Mouse (Mus musculus) macrophage (primary cell): ENCODE data around the gene Pdcd4. TPM values are rescaled to one million over a fixed set of nuclear protein-coding genes. Genes with fewer than 3 reads are reported as not detected.

Source experiments
- H3K27ac ChIP-seq: fragments of 350-480 bp; formaldehyde crosslinking; 2 replicates; pipeline ENCODE4 v1.9.0; 2021
- H3K36me3 ChIP-seq: fragments of 350-480 bp; formaldehyde crosslinking; 2 replicates; pipeline ENCODE4 v1.9.0; 2021; ENCODE audit errors: inconsistent target
- H3K4me3 ChIP-seq: fragments of 350-480 bp; formaldehyde crosslinking; 2 replicates; pipeline ENCODE4 v1.9.0; 2021; ENCODE audit errors: inconsistent target
- H3K79me2 ChIP-seq: fragments of 350-480 bp; formaldehyde crosslinking; 2 replicates; pipeline ENCODE4 v1.9.0; 2021; ENCODE audit errors: inconsistent target
- WGBS: methylation state at CpG from one replicate; pipeline ENCODE4 v1.1.7; 2026; ENCODE audit warnings: inconsistent platforms; ENCODE audit not compliant: missing documents; 5-methylcytosine and 5-hydroxymethylcytosine counted together
- polyA plus RNA-seq: library from polyadenylated mRNA; stranded (reverse); fragments of 250-400 nt; gene quantifications from 3 replicates; pipeline ENCODE4 v1.2.4, GENCODE M21; 2018; ENCODE audit warnings: inconsistent platforms

Pdcd4 gene
- polyA plus RNA-seq, 1 experiment from 2014 or later: 15.6 TPM

GRCm38 (mm10) chr19:53886576-53887370 lies 5.3 kb upstream of the Pdcd4 start:
- no peaks in the 10 kb centered on the region for H3K79me2 ChIP-seq
- H3K27ac ChIP-seq: no peak overlapping the region
- H3K4me3 ChIP-seq: no peak overlapping the region
- 91% methylated on average over 10 of the region's 10 CpGs for WGBS
- no peaks in the 10 kb centered on the region for H3K36me3 ChIP-seq

- Histone ChIP-seq H3K36me3 (no peaks in the 10 kb centered on the region), H3K79me2 (no peaks in the 10 kb centered on the region), H3K4me3 (no peak overlapping the region), H3K27ac (no peak overlapping the region)
- WGBS: 61% methylated on average over 3 of the region's 3 CpGs
Observed at GRCm38 (mm10) chr19:53887822-53888221, 4.2 kb upstream of the Pdcd4 start.

- Histone ChIP-seq H3K4me3 (no peak overlapping the region), H3K36me3 (no peaks in the 10 kb centered on the region), H3K27ac (no peak overlapping the region), H3K79me2 (no peaks in the 10 kb centered on the region)
- WGBS: 25% methylated on average over 9 of the region's 9 CpGs
Observed at GRCm38 (mm10) chr19:53888331-53888730, 3.7 kb upstream of the Pdcd4 start.

GRCm38 (mm10) chr19:53889555-53889954 lies 2.5 kb upstream of the Pdcd4 start:
- no peaks in the 10 kb centered on the region for H3K36me3 ChIP-seq
- no peak overlapping the region for H3K4me3 ChIP-seq
- no peak overlapping the region for H3K27ac ChIP-seq
- 25% methylated on average over 5 of the region's 5 CpGs for whole genome bisulfite sequencing
- no peaks in the 10 kb centered on the region for H3K79me2 ChIP-seq

- Histone ChIP-seq H3K4me3 (no peak overlapping the region), H3K27ac (no peak overlapping the region), H3K36me3 (no peaks in the 10 kb centered on the region), H3K79me2 (no peaks in the 10 kb centered on the region)
- WGBS: 83% methylated on average over 5 of the region's 5 CpGs
Observed at GRCm38 (mm10) chr19:53890274-53890673, 1.8 kb upstream of the Pdcd4 start.

- Histone ChIP-seq H3K36me3 (no peaks in the 10 kb centered on the region), H3K27ac (no peak overlapping the region), H3K4me3 (no peak overlapping the region), H3K79me2 (no peaks in the 10 kb centered on the region)
- 88% methylated on average over 5 of the region's 5 CpGs for WGBS
Observed at GRCm38 (mm10) chr19:53890781-53891251, 1.2 kb upstream of the Pdcd4 start.

DNA sequence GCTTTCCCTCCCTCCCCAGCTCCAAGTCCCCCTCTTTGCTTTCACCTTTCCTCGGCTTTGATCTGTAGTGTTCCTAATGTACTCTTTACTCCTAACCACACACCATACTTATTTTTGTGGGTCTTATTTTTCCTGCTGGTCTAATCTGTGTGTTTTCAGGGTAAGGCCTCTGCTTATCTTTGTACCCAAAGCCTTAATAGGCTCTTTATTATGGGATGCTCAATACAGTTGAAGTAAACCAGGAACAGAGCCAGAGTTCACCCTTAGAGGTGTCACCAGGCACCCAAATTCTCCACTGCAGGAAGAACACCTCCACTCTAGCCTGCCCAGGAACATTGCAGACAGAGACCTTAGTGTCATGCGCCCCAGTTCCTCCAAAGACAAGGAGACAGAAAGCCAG lies 462 bp upstream of the Pdcd4 start:
- Histone ChIP-seq H3K4me3 (no peak overlapping the region), H3K36me3 (no peaks in the 10 kb centered on the region), H3K79me2 (no peaks in the 10 kb centered on the region), H3K27ac (no peak overlapping the region)
- 71% methylated on average over 2 of the region's 2 CpGs for WGBS

- Histone ChIP-seq H3K36me3 (no peaks in the 10 kb centered on the region), H3K79me2 (no peaks in the 10 kb centered on the region), H3K27ac (no peak overlapping the region), H3K4me3 (no peak overlapping the region)
- WGBS: 29% methylated on average over 9 of the region's 9 CpGs
Observed at GRCm38 (mm10) chr19:53892838-53893359, 868 bp downstream of the Pdcd4 start.

DNA sequence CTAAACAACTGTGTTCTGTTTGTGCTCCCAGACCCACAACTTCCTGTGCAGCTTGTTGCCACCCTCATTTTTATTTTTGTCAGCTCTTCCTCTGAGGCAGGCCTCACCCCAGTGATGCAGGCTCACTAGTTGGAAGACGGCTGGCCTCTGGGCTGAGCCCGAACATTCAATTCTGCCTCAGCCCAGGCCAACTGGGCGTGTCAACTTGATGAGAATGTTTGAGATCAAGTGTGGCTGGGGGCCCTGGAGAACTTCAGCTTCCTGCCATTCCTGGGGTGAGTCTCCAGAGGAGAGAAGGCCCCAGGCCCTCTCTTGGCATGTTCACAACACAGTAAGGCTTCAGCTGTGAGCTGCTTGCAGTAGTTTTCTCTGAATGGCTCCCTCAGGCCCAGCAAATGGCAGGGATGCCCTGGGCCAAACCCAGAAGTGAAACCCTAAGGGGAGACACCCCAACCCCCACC lies 1.7 kb downstream of the Pdcd4 start:
- Histone ChIP-seq H3K27ac (no peak overlapping the region), H3K36me3 (no peaks in the 10 kb centered on the region), H3K4me3 (no peak overlapping the region), H3K79me2 (no peaks in the 10 kb centered on the region)
- WGBS: 46% methylated on average over 3 of the region's 3 CpGs

DNA sequence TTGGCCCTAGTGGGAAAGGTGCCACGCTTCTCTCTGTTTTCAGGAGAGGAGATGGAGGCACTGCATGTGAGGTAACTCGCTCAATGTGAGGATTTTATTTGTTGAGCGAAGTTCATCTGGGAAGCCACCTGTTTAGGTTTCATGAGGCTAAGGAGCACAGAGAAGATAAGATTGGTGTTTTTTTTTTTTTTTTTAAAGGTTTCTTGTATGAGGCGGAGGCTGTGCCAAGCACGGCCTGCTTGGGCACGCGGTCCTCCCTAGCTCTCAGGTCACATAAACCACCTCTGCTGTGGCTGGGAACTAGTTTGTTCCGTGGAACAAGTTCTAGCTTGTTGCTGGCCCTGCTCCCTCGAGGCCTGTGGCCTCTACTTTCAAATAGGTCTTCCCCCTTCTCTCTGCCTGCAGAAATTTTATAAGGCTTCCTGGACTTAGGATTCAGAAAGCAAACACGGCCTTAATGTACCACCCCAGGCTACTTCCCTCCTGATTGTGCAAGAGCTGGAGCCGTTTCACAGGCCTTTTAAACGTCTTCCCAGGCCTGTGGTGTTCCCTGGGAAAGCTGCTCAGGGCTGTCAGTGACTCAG lies 2.6 kb downstream of the Pdcd4 start:
- H3K4me3 ChIP-seq: no peak overlapping the region
- 54% methylated on average over 12 of the region's 12 CpGs for WGBS
- no peak overlapping the region for H3K27ac ChIP-seq
- H3K79me2 ChIP-seq: no peaks in the 10 kb centered on the region
- no peaks in the 10 kb centered on the region for H3K36me3 ChIP-seq

GRCm38 (mm10) chr19:53898046-53898445 lies 6.0 kb downstream of the Pdcd4 start:
- Histone ChIP-seq H3K79me2 (no peaks in the 10 kb centered on the region), H3K36me3 (no peaks in the 10 kb centered on the region), H3K27ac (no peak overlapping the region), H3K4me3 (no peak overlapping the region)
- WGBS: 79% methylated on average over 5 of the region's 5 CpGs

DNA sequence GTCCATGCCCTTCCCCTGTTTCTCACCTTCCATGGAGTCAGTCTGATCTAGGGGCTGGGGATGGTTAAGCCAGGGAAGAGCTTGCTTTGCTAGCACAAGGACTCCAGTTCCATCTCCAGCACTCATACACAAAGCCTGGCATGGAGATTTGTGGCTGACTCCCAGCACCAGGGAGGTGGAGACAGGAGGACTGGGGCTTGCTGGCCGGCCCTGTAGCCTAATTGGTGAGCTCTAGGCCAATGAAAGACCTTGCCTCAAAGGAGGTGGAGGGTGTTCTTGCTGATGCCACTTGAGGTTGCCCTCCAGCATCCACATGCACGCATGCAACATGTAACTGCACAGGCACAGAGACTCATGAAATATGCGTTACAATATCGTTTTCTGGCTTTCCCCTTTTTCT lies 6.5 kb downstream of the Pdcd4 start:
- Histone ChIP-seq H3K79me2 (no peaks in the 10 kb centered on the region), H3K4me3 (no peak overlapping the region), H3K36me3 (no peaks in the 10 kb centered on the region), H3K27ac (no peak overlapping the region)
- WGBS: 90% methylated on average over 4 of the region's 4 CpGs

DNA sequence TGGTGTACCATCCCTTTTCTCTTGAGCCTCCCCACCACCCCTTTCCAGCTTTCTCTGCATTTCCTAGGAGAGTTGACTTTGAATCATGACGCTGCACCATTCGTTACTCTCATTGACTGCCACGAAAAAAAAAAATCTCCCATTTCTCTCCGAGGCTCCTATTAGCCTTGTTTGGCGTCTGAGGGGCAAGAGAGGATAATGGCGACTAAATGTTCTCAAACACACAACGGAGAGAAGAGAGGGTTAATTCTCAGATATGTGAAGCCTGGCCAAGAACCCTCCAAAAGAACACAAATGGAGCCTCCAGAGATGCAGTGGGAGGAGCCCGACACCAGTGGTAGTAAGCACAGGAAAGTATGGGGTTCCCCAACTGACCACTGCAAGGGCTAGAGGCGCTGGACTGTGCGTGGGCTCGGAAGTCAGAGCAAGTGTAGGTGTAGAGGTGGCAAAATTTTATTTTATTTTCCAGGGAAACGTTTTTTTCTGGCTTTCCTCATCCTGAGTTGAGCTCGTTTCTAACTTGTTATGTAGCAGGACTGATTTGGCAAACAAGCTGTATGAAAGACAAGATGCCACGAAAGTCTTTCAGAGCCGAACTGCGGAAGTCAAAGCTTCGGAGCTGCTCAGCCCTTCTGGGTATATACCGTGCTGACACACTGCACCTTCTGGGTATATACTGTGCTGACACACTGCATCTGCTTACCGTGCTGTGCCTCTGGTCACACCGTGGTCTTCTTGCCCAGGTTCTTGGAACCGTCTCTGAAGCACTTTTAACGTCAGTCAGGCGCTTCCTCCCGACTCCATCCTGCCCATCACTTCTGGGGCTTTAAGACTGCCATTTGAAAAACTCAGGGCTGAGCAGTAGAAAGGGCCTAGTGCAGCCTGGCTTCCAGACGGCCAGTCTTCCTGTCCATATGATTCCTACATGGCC lies 7.2 kb downstream of the Pdcd4 start:
- Histone ChIP-seq H3K27ac (no peak overlapping the region), H3K79me2 (no peaks in the 10 kb centered on the region), H3K36me3 (no peaks in the 10 kb centered on the region), H3K4me3 (no peak overlapping the region)
- 83% methylated on average over 24 of the region's 25 CpGs for WGBS

- WGBS: 50% methylated on average over 14 of the region's 14 CpGs
- no peak overlapping the region for H3K4me3 ChIP-seq
Observed at GRCm38 (mm10) chr19:53899941-53900610, 8.0 kb downstream of the Pdcd4 start.

More at GRCm38 (mm10) chr19:53899941-53900610, 8.0 kb downstream of the Pdcd4 start:
- Histone ChIP-seq H3K79me2 (peaks cover 8% of the 10 kb centered on the region), H3K27ac (no peak overlapping the region), H3K36me3 (no peaks in the 10 kb centered on the region)
